Mouse (Mus musculus) hindbrain, embryonic 13.5 days (tissue): ENCODE measurements at regions not wholly inside any gene's neighbourhood (a gene's known extent, or its start where the extent isn't known, plus 50 kb on each side); places are given as distances from the start of the nearest gene placed in this dataset.

Experiments used
- ATAC-seq: fragments of 200-750 bp; cut with Nextera tagmentation; 2 replicates; pipeline ENCODE4 v1.8.0; 2017; ENCODE audit warnings: moderate TSS enrichment; ENCODE audit not compliant: low FRiP score
- H3K27ac ChIP-seq: fragments of 300-500 bp; sonication (generic); 2 replicates; pipeline ENCODE4 v1.5.1; 2015; ENCODE audit warnings: inconsistent platforms, mild to moderate bottlenecking, moderate library complexity
- H3K27me3 ChIP-seq: fragments of 300-500 bp; sonication (generic); 2 replicates; pipeline ENCODE4 v1.6.1; 2015; ENCODE audit warnings: mild to moderate bottlenecking, inconsistent platforms
- H3K36me3 ChIP-seq: fragments of 300-500 bp; sonication (generic); 2 replicates; pipeline ENCODE4 v1.6.1; 2015; ENCODE audit warnings: mild to moderate bottlenecking, inconsistent platforms
- H3K4me1 ChIP-seq: fragments of 300-500 bp; sonication (generic); replicated peaks from 2 replicates; pipeline ENCODE4 v1.6.1; 2015; ENCODE audit warnings: inconsistent platforms
- H3K4me2 ChIP-seq: fragments of 300-500 bp; sonication (generic); 2 replicates; pipeline ENCODE4 v1.6.1; 2015; ENCODE audit warnings: inconsistent platforms, mild to moderate bottlenecking, moderate library complexity
- H3K4me3 ChIP-seq: fragments of 300-500 bp; sonication (generic); 2 replicates; pipeline ENCODE4 v1.5.1; 2015; ENCODE audit warnings: mild to moderate bottlenecking, inconsistent platforms
- H3K9ac ChIP-seq: fragments of 300-500 bp; sonication (generic); 2 replicates; pipeline ENCODE4 v1.6.1; 2015; ENCODE audit warnings: mild to moderate bottlenecking, inconsistent platforms
- H3K9me3 ChIP-seq: fragments of 300-500 bp; sonication (generic); 2 replicates; pipeline ENCODE4 v1.6.1; 2016; ENCODE audit warnings: inconsistent platforms
- WGBS: fragments of 180-500 bp; shearing (Covaris S2); methylation state at CpG from one replicate; pipeline ENCODE4 v1.1.7; 2015; 5-methylcytosine and 5-hydroxymethylcytosine counted together

- WGBS = 91% methylated on average over 1 of the region's 1 CpGs
- no peak overlapping the region for H3K4me2 ChIP-seq
- H3K4me3 ChIP-seq = no peak overlapping the region
- peaks cover 5% of the 10 kb centered on the region; the same call in 1 of the 2 replicates for H3K9me3 ChIP-seq
- H3K9ac ChIP-seq = no peak overlapping the region
- H3K36me3 ChIP-seq = no peaks in the 10 kb centered on the region
- ATAC-seq = no peak
- H3K27me3 ChIP-seq = no peaks in the 10 kb centered on the region
- no peak overlapping the region for H3K27ac ChIP-seq
- no peaks in the 10 kb centered on the region for H3K4me1 ChIP-seq
These were observed 91.8 kb downstream of the Slc16a9 start for GRCm38 (mm10) chr10:70336741-70337140.

DNA sequence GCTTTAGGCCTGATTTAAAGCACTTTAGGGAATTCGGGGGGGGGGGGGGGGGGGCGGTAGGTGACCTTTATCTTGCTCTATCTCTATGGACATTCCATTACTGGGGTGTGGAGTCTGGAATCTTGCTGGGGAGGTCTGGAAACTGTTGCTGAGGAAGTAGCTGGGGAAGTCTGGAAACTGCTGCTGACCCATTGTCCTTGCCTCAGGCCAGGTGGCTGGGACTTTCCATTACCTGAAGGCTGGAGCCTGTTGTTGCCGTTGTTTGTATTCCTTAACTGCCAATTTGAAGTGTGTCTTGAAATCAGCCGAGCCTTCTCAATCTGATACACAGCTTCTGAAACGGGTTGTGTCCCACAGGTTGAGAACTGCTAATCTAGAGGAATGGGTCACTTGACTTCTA is 80.9 kb upstream of the Fam13c start:
- Histone ChIP-seq H3K27me3 (no peaks in the 10 kb centered on the region), H3K4me3 (no peak overlapping the region), H3K27ac (no peak overlapping the region), H3K36me3 (no peaks in the 10 kb centered on the region), H3K9ac (no peak overlapping the region), H3K4me2 (no peak overlapping the region), H3K4me1 (no peaks in the 10 kb centered on the region), H3K9me3 (no peaks in the 10 kb centered on the region)
- WGBS = 72% methylated on average over 5 of the region's 5 CpGs
- ATAC-seq = no peak

DNA sequence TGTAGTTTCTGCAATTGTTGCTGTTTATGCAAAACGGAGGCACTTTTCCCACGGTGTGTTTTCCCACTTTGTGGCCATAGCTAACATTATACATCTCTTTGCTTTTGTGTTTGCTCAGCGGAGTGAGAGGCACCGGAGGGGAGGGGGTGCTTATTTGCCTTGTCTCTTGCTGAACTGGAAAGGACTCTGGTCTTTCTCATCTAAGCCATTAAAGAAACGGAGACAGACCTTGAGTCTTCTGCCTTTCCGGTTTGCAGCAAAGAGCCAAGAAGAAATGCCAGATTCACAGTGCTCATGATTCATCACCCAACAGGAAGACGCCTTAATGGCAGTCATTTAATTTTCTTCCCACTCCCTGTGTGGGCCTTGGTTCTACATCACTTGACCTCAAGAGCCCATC is 80.4 kb upstream of the Fam13c start:
- 60% methylated on average over 7 of the region's 7 CpGs for WGBS
- no peak overlapping the region for H3K9ac ChIP-seq
- no peaks in the 10 kb centered on the region for H3K9me3 ChIP-seq
- H3K4me3 ChIP-seq = no peak overlapping the region
- H3K4me2 ChIP-seq = no peak overlapping the region
- ATAC-seq = no peak
- no peak overlapping the region for H3K27ac ChIP-seq
- H3K27me3 ChIP-seq = no peaks in the 10 kb centered on the region
- H3K36me3 ChIP-seq = no peaks in the 10 kb centered on the region
- H3K4me1 ChIP-seq = no peaks in the 10 kb centered on the region

- H3K4me3 ChIP-seq = no peak overlapping the region
- no peaks in the 10 kb centered on the region for H3K4me1 ChIP-seq
- ATAC-seq = no peak
- 76% methylated on average over 4 of the region's 4 CpGs for WGBS
- no peak overlapping the region for H3K27ac ChIP-seq
- no peak overlapping the region for H3K9ac ChIP-seq
- no peaks in the 10 kb centered on the region for H3K27me3 ChIP-seq
- no peaks in the 10 kb centered on the region for H3K36me3 ChIP-seq
- no peak overlapping the region for H3K4me2 ChIP-seq
- no peaks in the 10 kb centered on the region for H3K9me3 ChIP-seq
These were observed 77.2 kb upstream of the Fam13c start for GRCm38 (mm10) chr10:70363054-70363453.

- H3K27me3 ChIP-seq = no peaks in the 10 kb centered on the region
- H3K27ac ChIP-seq = no peak overlapping the region
- ATAC-seq = no peak
- no peak overlapping the region for H3K4me2 ChIP-seq
- H3K4me3 ChIP-seq = no peak overlapping the region
- H3K4me1 ChIP-seq = peaks cover 5% of the 10 kb centered on the region
- no peak overlapping the region for H3K9ac ChIP-seq
- 53% methylated on average over 14 of the region's 14 CpGs for WGBS
- H3K9me3 ChIP-seq = no peaks in the 10 kb centered on the region
- no peaks in the 10 kb centered on the region for H3K36me3 ChIP-seq
These were observed 75.9 kb upstream of the Fam13c start for GRCm38 (mm10) chr10:70364218-70364975.

- Histone ChIP-seq H3K27me3 (no peaks in the 10 kb centered on the region), H3K27ac (no peak overlapping the region), H3K4me3 (no peak overlapping the region), H3K4me2 (no peak overlapping the region), H3K9me3 (no peaks in the 10 kb centered on the region), H3K36me3 (no peaks in the 10 kb centered on the region), H3K9ac (no peak overlapping the region), H3K4me1 (peaks cover 5% of the 10 kb centered on the region)
- WGBS = 91% methylated on average over 9 of the region's 9 CpGs
- ATAC-seq = no peak
These were observed 75.3 kb upstream of the Fam13c start for GRCm38 (mm10) chr10:70364976-70365345.

DNA sequence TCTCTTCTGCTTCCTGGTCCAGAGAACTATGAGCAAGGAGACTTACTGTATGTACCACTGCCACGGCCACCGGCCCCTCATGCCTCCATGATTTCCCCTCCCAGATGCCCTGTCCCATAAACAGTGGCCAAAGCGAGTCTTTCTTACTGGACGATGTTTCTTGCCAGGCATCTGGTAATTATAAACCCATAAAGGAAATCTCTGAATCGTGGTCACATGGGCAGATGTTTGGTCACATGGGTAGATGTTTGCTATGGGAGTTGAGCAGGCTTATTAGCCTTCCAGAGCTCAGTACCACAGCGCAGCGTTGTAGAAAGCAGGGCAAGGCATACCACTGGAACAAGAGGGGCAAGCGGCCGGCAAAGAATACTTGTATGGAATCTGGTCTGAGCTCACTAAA is 74.8 kb upstream of the Fam13c start:
- H3K4me3 ChIP-seq = no peak overlapping the region
- H3K4me1 ChIP-seq = peaks cover 5% of the 10 kb centered on the region
- no peak for ATAC-seq
- WGBS = 82% methylated on average over 9 of the region's 9 CpGs
- no peaks in the 10 kb centered on the region for H3K27me3 ChIP-seq
- no peak overlapping the region for H3K9ac ChIP-seq
- no peak overlapping the region for H3K4me2 ChIP-seq
- H3K36me3 ChIP-seq = no peaks in the 10 kb centered on the region
- no peak overlapping the region for H3K27ac ChIP-seq
- H3K9me3 ChIP-seq = no peaks in the 10 kb centered on the region

GRCm38 (mm10) chr10:70367866-70368265 is 72.4 kb upstream of the Fam13c start:
- 70% methylated on average over 11 of the region's 11 CpGs for WGBS
- H3K27ac ChIP-seq = no peak overlapping the region
- no peaks in the 10 kb centered on the region for H3K27me3 ChIP-seq
- no peak for ATAC-seq
- H3K9ac ChIP-seq = no peak overlapping the region
- H3K4me1 ChIP-seq = peaks cover 5% of the 10 kb centered on the region
- H3K4me2 ChIP-seq = no peak overlapping the region
- H3K9me3 ChIP-seq = no peaks in the 10 kb centered on the region
- no peak overlapping the region for H3K4me3 ChIP-seq
- no peaks in the 10 kb centered on the region for H3K36me3 ChIP-seq

GRCm38 (mm10) chr10:70368685-70369084 is 71.6 kb upstream of the Fam13c start:
- no peak overlapping the region for H3K4me2 ChIP-seq
- H3K36me3 ChIP-seq = no peaks in the 10 kb centered on the region
- ATAC-seq = peak; percentile 54; the same call in 1 of the 2 replicates
- 21% methylated on average over 7 of the region's 7 CpGs for WGBS
- no peak overlapping the region for H3K9ac ChIP-seq
- H3K9me3 ChIP-seq = no peaks in the 10 kb centered on the region
- H3K4me1 ChIP-seq = peaks cover 5% of the 10 kb centered on the region
- H3K4me3 ChIP-seq = no peak overlapping the region
- H3K27me3 ChIP-seq = no peaks in the 10 kb centered on the region
- no peak overlapping the region for H3K27ac ChIP-seq

- Histone ChIP-seq H3K27ac (no peak overlapping the region), H3K4me2 (no peak overlapping the region), H3K4me3 (no peak overlapping the region), H3K4me1 (peaks cover 5% of the 10 kb centered on the region), H3K9me3 (no peaks in the 10 kb centered on the region), H3K36me3 (no peaks in the 10 kb centered on the region), H3K9ac (no peak overlapping the region), H3K27me3 (no peaks in the 10 kb centered on the region)
- ATAC-seq = no peak
- WGBS = 88% methylated on average over 6 of the region's 6 CpGs
These were observed 67.7 kb upstream of the Fam13c start for GRCm38 (mm10) chr10:70372411-70373136.

DNA sequence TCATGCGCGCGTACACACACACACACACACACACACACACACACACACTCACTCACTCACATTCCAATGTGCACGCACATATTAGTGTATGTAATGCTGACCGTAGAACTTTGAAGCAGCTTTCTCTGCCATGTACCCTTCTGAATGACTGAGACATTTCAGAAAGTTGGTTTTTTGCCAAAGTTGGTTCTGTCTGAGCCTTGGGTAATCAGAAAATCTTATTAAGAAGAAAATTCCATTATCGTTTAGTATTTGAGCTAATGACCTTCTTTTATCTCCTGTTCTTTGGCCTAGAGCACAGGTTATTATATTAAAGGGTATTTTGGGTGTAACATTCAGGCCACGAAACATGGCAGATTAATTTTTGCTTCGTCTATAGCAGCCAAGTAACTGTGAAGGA is 67.1 kb upstream of the Fam13c start:
- Histone ChIP-seq H3K9me3 (no peaks in the 10 kb centered on the region), H3K4me1 (peaks cover 5% of the 10 kb centered on the region), H3K27me3 (no peaks in the 10 kb centered on the region), H3K9ac (no peak overlapping the region), H3K4me2 (no peak overlapping the region), H3K27ac (no peak overlapping the region), H3K36me3 (no peaks in the 10 kb centered on the region), H3K4me3 (no peak overlapping the region)
- no peak for ATAC-seq
- whole genome bisulfite sequencing = 90% methylated on average over 8 of the region's 8 CpGs

DNA sequence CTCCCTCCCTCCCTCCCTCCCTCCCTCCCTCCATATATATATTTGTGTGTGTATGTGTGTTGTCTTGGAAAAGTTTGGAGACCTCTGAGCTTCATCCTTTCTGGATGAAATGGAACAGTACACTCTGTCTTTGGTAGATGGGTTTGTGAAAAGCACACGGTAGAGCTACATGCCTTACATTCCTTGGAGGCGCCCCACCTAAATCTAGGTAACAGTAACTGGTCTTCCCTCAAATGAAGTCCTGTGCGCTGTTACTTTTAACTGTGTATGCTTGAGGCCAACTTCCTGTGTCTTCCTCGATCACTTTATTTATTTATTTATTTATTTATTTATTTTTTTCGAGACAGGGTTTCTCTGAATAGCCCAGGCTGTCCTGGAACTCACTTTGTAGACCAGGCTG is 66.4 kb upstream of the Fam13c start:
- Histone ChIP-seq H3K9ac (no peak overlapping the region), H3K9me3 (no peaks in the 10 kb centered on the region), H3K4me3 (no peak overlapping the region), H3K4me2 (no peak overlapping the region), H3K27me3 (no peaks in the 10 kb centered on the region), H3K27ac (no peak overlapping the region), H3K36me3 (no peaks in the 10 kb centered on the region), H3K4me1 (no peaks in the 10 kb centered on the region)
- no peak for ATAC-seq
- 93% methylated on average over 5 of the region's 5 CpGs for WGBS

- Histone ChIP-seq H3K9ac (no peak overlapping the region), H3K4me2 (no peak overlapping the region), H3K4me1 (peaks cover 2% of the 10 kb centered on the region; the same call in 1 of the 2 replicates), H3K27ac (no peak overlapping the region), H3K9me3 (no peaks in the 10 kb centered on the region), H3K36me3 (no peaks in the 10 kb centered on the region), H3K4me3 (no peak overlapping the region), H3K27me3 (no peaks in the 10 kb centered on the region)
- ATAC-seq = no peak
- 77% methylated on average over 7 of the region's 7 CpGs for WGBS
These were observed 65.6 kb upstream of the Fam13c start for GRCm38 (mm10) chr10:70374726-70375125.
